Mouse (Mus musculus) kidney, postnatal 0 days (tissue): ENCODE measurements around the gene 6430531B16Rik. TPM values are rescaled to one million over a fixed set of nuclear protein-coding genes. Genes with fewer than 3 reads are reported as not detected.

ENCODE experiments used
- ATAC-seq: fragments of 200-750 bp; cut with Nextera tagmentation; replicated peaks from 2 replicates; pipeline ENCODE4 v1.8.0; 2017; ENCODE audit warnings: low read depth, moderate number of reproducible peaks, moderate TSS enrichment, moderate library complexity; ENCODE audit not compliant: low FRiP score
- DNase-seq: peaks from one replicate; pipeline ENCODE4 v3.0.0-alpha.2; 2016; ENCODE audit warnings: low spot score
- H3K27ac ChIP-seq: fragments of 300-500 bp; sonication (generic); 2 replicates; pipeline ENCODE4 v1.5.1; 2014; ENCODE audit warnings: mild to moderate bottlenecking
- H3K27me3 ChIP-seq: fragments of 300-500 bp; sonication (generic); 2 replicates; pipeline ENCODE4 v1.6.1; 2014; ENCODE audit warnings: low read length, mixed read lengths; ENCODE audit not compliant: insufficient read depth
- H3K36me3 ChIP-seq: fragments of 300-500 bp; sonication (generic); 2 replicates; pipeline ENCODE4 v1.6.1; 2014; ENCODE audit warnings: low read length, mixed read lengths; ENCODE audit not compliant: insufficient read depth
- H3K4me1 ChIP-seq: fragments of 300-500 bp; sonication (generic); replicated peaks from 2 replicates; pipeline ENCODE4 v1.6.1; 2014; ENCODE audit warnings: antibody characterized with exemption, low read length, mixed read lengths; ENCODE audit not compliant: insufficient read depth
- H3K4me2 ChIP-seq: fragments of 300-500 bp; sonication (generic); 2 replicates; pipeline ENCODE4 v1.6.1; 2014; ENCODE audit warnings: mild to moderate bottlenecking, low read length, moderate library complexity, mixed read lengths
- H3K4me3 ChIP-seq: fragments of 300-500 bp; sonication (generic); replicated peaks from 2 replicates; pipeline ENCODE4 v1.5.1; 2014; ENCODE audit warnings: low read depth, low read length
- H3K9ac ChIP-seq: fragments of 300-500 bp; sonication (generic); 2 replicates; pipeline ENCODE4 v1.6.1; 2014; ENCODE audit warnings: low read depth, low read length
- H3K9me3 ChIP-seq: fragments of 300-500 bp; sonication (generic); replicated peaks from 2 replicates; pipeline ENCODE4 v1.6.1; 2016; ENCODE audit warnings: low read length, inconsistent platforms, mixed read lengths
- CTCF ChIP-seq: IDR thresholded peaks from 2 replicates; pipeline ENCODE4 v1.5.1; 2016; ENCODE audit warnings: antibody characterized with exemption, low read depth, mild to moderate bottlenecking, moderate library complexity
- WGBS: fragments of 180-500 bp; shearing (Covaris S2); extraction: QIAGEN DNeasy Blood & Tissue Kit; methylation state at CpG from one replicate; pipeline ENCODE4 v1.1.7; 2014; 5-methylcytosine and 5-hydroxymethylcytosine counted together
- microRNA counts: library from miRNA; unstranded; fragments of <30 nt; microRNA quantifications from one replicate; lab custom pipeline; 2015
- microRNA-seq: library from miRNA; unstranded; fragments of <30 nt; microRNA quantifications from one replicate; pipeline ENCODE4, GENCODE M21; 2016
- polyA plus RNA-seq: library from polyadenylated mRNA; unstranded; fragments of >200 nt; fragmentation: Nextera tagmentation; extraction: Ambion mirVana; gene quantifications from 2 replicates; pipeline ENCODE4 v1.2.1, GENCODE M21; 2015

The 6430531B16Rik gene
- polyA plus RNA-seq, 1 experiment from 2014 or later = 0.36 TPM

- Histone ChIP-seq H3K4me2 (no peak overlapping the region), H3K27ac (no peak overlapping the region), H3K4me3 (no peak overlapping the region), H3K9ac (no peak overlapping the region), H3K4me1 (no peaks in the 10 kb centered on the region), H3K36me3 (no peaks in the 10 kb centered on the region), H3K27me3 (peaks cover 4% of the 10 kb centered on the region; the same call in 1 of the 2 replicates), H3K9me3 (no peaks in the 10 kb centered on the region)
- no peak for ATAC-seq
- no peak for DNase-seq
- no peak for TF ChIP-seq CTCF
- WGBS = 90% methylated on average over 10 of the region's 10 CpGs
Observed at GRCm38 (mm10) chr7:139936705-139937104, 41.9 kb downstream of the 6430531B16Rik start.

- Histone ChIP-seq H3K36me3 (no peaks in the 10 kb centered on the region), H3K4me3 (no peak overlapping the region), H3K9ac (no peak overlapping the region), H3K27me3 (no peaks in the 10 kb centered on the region), H3K4me2 (no peak overlapping the region), H3K4me1 (no peaks in the 10 kb centered on the region), H3K27ac (no peak overlapping the region), H3K9me3 (no peaks in the 10 kb centered on the region)
- ATAC-seq = 0 out of 2 replicates have a peak, but pooled peaks have one; percentile 29
- DNase-seq = peak; percentile 67
- TF ChIP-seq CTCF = peak; percentile 83
- WGBS = 15% methylated on average over 11 of the region's 11 CpGs
Observed at GRCm38 (mm10) chr7:139930732-139931131, 47.8 kb downstream of the 6430531B16Rik start.

MicroRNAs within 50 kb of the gene (microRNA counts, 519-probe panel; counts per million panel counts)
- microRNA mmu-miR-202-3p (lab: Ali Mortazavi, UCI) (330 counts per million, percentile 68 among the panel's probes with 10 or more counts), microRNA mmu-miR-202-5p (lab: Ali Mortazavi, UCI) (330 counts per million, percentile 68 among the panel's probes with 10 or more counts)

Small RNA genes within 50 kb of the gene (microRNA-seq; reads per million reads assigned to microRNA genes)
- gene Mir202 = not detected
- 0.80 reads per million for gene Mir7062
- not detected for gene mmu-mir-7686

Other genes with a start within 250 kb of the 6430531B16Rik start
- gene Adgra1, start 144.6 kb downstream of the 6430531B16Rik start, polyA plus RNA-seq = 0.50 and 1.3 TPM in 2 replicates
- gene Kndc1, start 84.1 kb downstream of the 6430531B16Rik start, polyA plus RNA-seq = 0.09 and 0.18 TPM in 2 replicates
- gene Utf1, start 35.0 kb downstream of the 6430531B16Rik start, polyA plus RNA-seq = not detected in 2 replicates
- gene Adam8, start 13.8 kb upstream of the 6430531B16Rik start, polyA plus RNA-seq = 0.41 and 0.46 TPM in 2 replicates
- 35.0 TPM in 2 replicates for gene Zfp511, start 57.6 kb upstream of the 6430531B16Rik start, polyA plus RNA-seq
- gene Tubgcp2, start 57.9 kb upstream of the 6430531B16Rik start, polyA plus RNA-seq = 34.4 and 39.5 TPM in 2 replicates
- not detected in 2 replicates for gene Msx3, start 70.3 kb upstream of the 6430531B16Rik start, polyA plus RNA-seq
- gene Caly, start 103.8 kb upstream of the 6430531B16Rik start, polyA plus RNA-seq = 0.89 and 1.1 TPM in 2 replicates
- 3.9 and 6.2 TPM in 2 replicates for gene Prap1, start 114.6 kb upstream of the 6430531B16Rik start, polyA plus RNA-seq
- 86.8 and 88.4 TPM in 2 replicates for gene Fuom, start 123.7 kb upstream of the 6430531B16Rik start, polyA plus RNA-seq
- 21.0 and 22.9 TPM in 2 replicates for gene Paox, start 137.0 kb upstream of the 6430531B16Rik start, polyA plus RNA-seq
- 236 and 241 TPM in 2 replicates for gene Echs1, start 137.7 kb upstream of the 6430531B16Rik start, polyA plus RNA-seq
- 29.9 and 30.4 TPM in 2 replicates for gene Mtg1, start 158.8 kb upstream of the 6430531B16Rik start, polyA plus RNA-seq
- gene Sprn, start 176.1 kb upstream of the 6430531B16Rik start, polyA plus RNA-seq = 0.13 and 0.16 TPM in 2 replicates
- not detected in 2 replicates for gene Olfr522, start 186.0 kb upstream of the 6430531B16Rik start, polyA plus RNA-seq
- not detected in 2 replicates for gene Olfr523, start 194.5 kb upstream of the 6430531B16Rik start, polyA plus RNA-seq
- gene Olfr524, start 227.2 kb upstream of the 6430531B16Rik start, polyA plus RNA-seq = not detected in 2 replicates
- gene Cd163l1, start 239.5 kb upstream of the 6430531B16Rik start, polyA plus RNA-seq = 0.05 TPM in 2 replicates